Mouse (Mus musculus) adrenal gland, postnatal 14 days (tissue): ENCODE measurements around the gene Myh6. TPM values are rescaled to one million over a fixed set of nuclear protein-coding genes. Genes with fewer than 3 reads are reported as not detected.
"Not testable (repeated sequence)": the region's sequence is repeated elsewhere in the genome, so short reads cannot be mapped to it uniquely, and the experiment has no call there.

Experiments
- DNase-seq: peaks from one replicate; pipeline ENCODE4 v3.0.0; 2021; ENCODE audit warnings: mixed read lengths
- total RNA-seq: library from RNA; stranded (reverse); gene quantifications from 2 replicates; pipeline ENCODE4 v1.2.3, GENCODE M21; 2021

The Myh6 gene
- total RNA-seq, 1 experiment from 2014 or later, result 0.22 TPM

- DNase-seq, result peak; percentile 1
Observed at GRCm38 (mm10) chr14:54956533-54956932, 10.2 kb downstream of the Myh6 start.

GRCm38 (mm10) chr14:54955481-54955880 is 11.2 kb downstream of the Myh6 start:
- no peak for DNase-seq

- no peak for DNase-seq
Observed at GRCm38 (mm10) chr14:54954474-54954873, 12.3 kb downstream of the Myh6 start.

- DNase-seq, result no peak
Observed at GRCm38 (mm10) chr14:54953664-54954206, 13.0 kb downstream of the Myh6 start.

- DNase-seq, result no peak
Observed at GRCm38 (mm10) chr14:54951587-54951986, 15.1 kb downstream of the Myh6 start.

- DNase-seq, result no peak
Observed at GRCm38 (mm10) chr14:54950493-54950892, 16.2 kb downstream of the Myh6 start.

- DNase-seq, result no peak
Observed at GRCm38 (mm10) chr14:54948781-54949180, 17.9 kb downstream of the Myh6 start.

- DNase-seq, result not testable (repeated sequence)
Observed at GRCm38 (mm10) chr14:54947008-54947407, 19.7 kb downstream of the Myh6 start.

GRCm38 (mm10) chr14:54945975-54946704 is 20.6 kb downstream of the Myh6 start:
- DNase-seq, result no peak

GRCm38 (mm10) chr14:54944939-54945338 is 21.8 kb downstream of the Myh6 start:
- DNase-seq, result no peak

GRCm38 (mm10) chr14:54943971-54944370 is 22.8 kb downstream of the Myh6 start:
- no peak for DNase-seq

- DNase-seq, result no peak
Observed at GRCm38 (mm10) chr14:54942479-54942878, 24.2 kb downstream of the Myh6 start.

- no peak for DNase-seq
Observed at GRCm38 (mm10) chr14:54941024-54941978, 25.4 kb downstream of the Myh6 start.

GRCm38 (mm10) chr14:54940176-54940530 is 26.6 kb downstream of the Myh6 start:
- DNase-seq, result no peak

GRCm38 (mm10) chr14:54939434-54940175 is 27.1 kb downstream of the Myh6 start:
- DNase-seq, result peak; percentile 83

- no peak for DNase-seq
Observed at GRCm38 (mm10) chr14:54938431-54939219, 28.1 kb downstream of the Myh6 start.

GRCm38 (mm10) chr14:54937361-54938182 is 29.2 kb downstream of the Myh6 start:
- DNase-seq, result no peak

- DNase-seq, result no peak
Observed at GRCm38 (mm10) chr14:54936831-54937160, 29.9 kb downstream of the Myh6 start.

- DNase-seq, result no peak
Observed at GRCm38 (mm10) chr14:54935904-54936830, 30.6 kb downstream of the Myh6 start, which contains the start of gene Cmtm5. TSS of gene Cmtm5 (plus strand) at chr14:54936261.
